Mouse (Mus musculus) liver, embryonic 13.5 days (tissue): ENCODE results near the gene Ran. TPM values are rescaled to one million over a fixed set of nuclear protein-coding genes. Genes with fewer than 3 reads are reported as not detected.

ENCODE experiments used
- ATAC-seq: fragments of 200-750 bp; cut with Nextera tagmentation; 2 replicates; pipeline ENCODE4 v1.8.0; 2017; ENCODE audit warnings: low read depth, mild to moderate bottlenecking, moderate number of reproducible peaks, moderate library complexity
- DNase-seq: peaks from one replicate; pipeline ENCODE4 v3.0.0; 2022
- H3K27ac ChIP-seq: fragments of 300-500 bp; sonication (generic); 2 replicates; pipeline ENCODE4 v1.5.1; 2015; ENCODE audit warnings: moderate library complexity, mild to moderate bottlenecking, inconsistent platforms
- H3K27me3 ChIP-seq: fragments of 300-500 bp; sonication (generic); 2 replicates; pipeline ENCODE4 v1.6.1; 2015; ENCODE audit warnings: mild to moderate bottlenecking, inconsistent platforms
- H3K36me3 ChIP-seq: fragments of 300-500 bp; sonication (generic); 2 replicates; pipeline ENCODE4 v1.6.1; 2015; ENCODE audit warnings: mild to moderate bottlenecking, inconsistent platforms
- H3K4me1 ChIP-seq: fragments of 300-500 bp; sonication (generic); replicated peaks from 2 replicates; pipeline ENCODE4 v1.6.1; 2015; ENCODE audit warnings: inconsistent platforms
- H3K4me2 ChIP-seq: fragments of 300-500 bp; sonication (generic); 2 replicates; pipeline ENCODE4 v1.6.1; 2015; ENCODE audit warnings: inconsistent platforms, mild to moderate bottlenecking, moderate library complexity
- H3K4me3 ChIP-seq: fragments of 300-500 bp; sonication (generic); replicated peaks from 2 replicates; pipeline ENCODE4 v1.5.1; 2015; ENCODE audit warnings: mild to moderate bottlenecking, inconsistent platforms
- H3K9ac ChIP-seq: fragments of 300-500 bp; sonication (generic); 2 replicates; pipeline ENCODE4 v1.6.1; 2015; ENCODE audit warnings: mild to moderate bottlenecking, inconsistent platforms
- H3K9me3 ChIP-seq: fragments of 300-500 bp; sonication (generic); replicated peaks from 2 replicates; pipeline ENCODE4 v1.6.1; 2016; ENCODE audit warnings: inconsistent platforms
- WGBS: fragments of 180-500 bp; shearing (Covaris S2); methylation state at CpG from one replicate; pipeline ENCODE4 v1.1.7; 2015; ENCODE audit not compliant: insufficient replicate concordance; 5-methylcytosine and 5-hydroxymethylcytosine counted together
- polyA plus RNA-seq: library from polyadenylated mRNA; unstranded; fragments of >200 nt; fragmentation: Nextera tagmentation; extraction: Ambion mirVana; gene quantifications from 2 replicates; pipeline ENCODE4 v1.2.1, GENCODE M21; 2015

Ran gene
- polyA plus RNA-seq, 1 experiment from 2014 or later = 634 TPM

DNA sequence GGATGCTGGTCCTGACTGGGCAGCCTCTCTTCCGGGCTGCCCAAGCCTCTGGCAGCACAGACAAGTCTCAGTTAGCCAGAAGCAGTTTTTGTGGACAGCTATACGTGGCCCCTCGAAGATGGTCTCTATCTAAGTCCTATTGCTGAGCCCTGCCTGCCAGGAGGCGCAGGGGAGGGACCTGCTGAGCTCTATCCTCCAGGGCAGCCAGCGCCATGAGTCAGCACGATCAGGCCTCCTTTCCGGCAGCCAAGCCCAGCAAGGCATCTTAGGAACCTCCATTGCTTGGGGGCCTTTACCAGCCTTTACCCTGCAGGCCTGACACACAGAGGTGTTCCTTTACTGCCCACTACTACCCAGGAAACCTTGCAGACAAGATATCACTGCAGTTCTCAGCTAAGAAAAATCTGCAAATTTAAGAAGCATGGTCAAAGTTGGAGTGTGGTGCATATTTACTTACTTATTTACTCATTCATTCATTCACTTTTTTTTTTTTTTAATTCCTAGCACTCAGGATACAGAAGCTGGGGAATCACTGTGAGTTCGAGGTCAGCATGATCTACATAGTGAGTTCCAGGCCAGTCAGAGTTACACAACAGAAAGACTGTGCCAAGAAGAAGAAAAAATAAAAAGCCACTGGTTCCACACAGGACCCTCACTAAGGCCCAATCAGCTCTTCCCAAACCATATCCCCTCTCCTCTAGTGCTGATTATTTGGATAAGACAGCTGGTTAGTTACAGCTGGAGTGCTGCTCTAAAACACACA, 19.0 kb upstream of the Ran start:
- Histone ChIP-seq H3K4me1 (peaks cover 77% of the 10 kb centered on the region), H3K9ac (peak overlapping the region; percentile 74), H3K4me2 (peak overlapping the region; percentile 97), H3K4me3 (peak overlapping the region; percentile 39), H3K9me3 (no peaks in the 10 kb centered on the region), H3K27me3 (no peaks in the 10 kb centered on the region), H3K36me3 (peaks cover 76% of the 10 kb centered on the region), H3K27ac (peak overlapping the region; percentile 91)
- 13% methylated on average over 8 of the region's 8 CpGs for WGBS
- peak; percentile 86 for DNase-seq
- peak; percentile 93 for ATAC-seq

DNA sequence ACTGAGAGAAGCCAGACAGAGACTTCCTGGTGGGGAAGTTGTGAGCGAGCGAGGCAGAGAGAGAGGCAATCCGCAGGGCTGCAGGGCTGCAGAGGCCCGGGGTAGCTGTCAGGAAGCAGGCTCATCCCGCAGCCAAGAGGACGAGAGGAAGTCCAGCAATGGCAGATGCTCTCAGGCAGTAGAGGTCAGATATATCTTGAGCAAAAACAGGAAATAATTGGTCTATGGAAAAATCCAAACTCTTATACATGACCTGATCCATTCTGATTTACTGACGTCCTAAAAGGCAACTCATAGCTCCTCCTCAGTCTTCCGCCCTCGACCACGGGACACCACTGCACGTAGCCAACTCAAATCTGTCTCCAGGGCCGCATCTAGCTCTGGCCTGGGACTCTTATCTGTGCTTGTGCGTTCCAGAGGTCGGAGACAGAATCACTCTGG, 17.3 kb upstream of the Ran start:
- Histone ChIP-seq H3K4me1 (peaks cover 85% of the 10 kb centered on the region), H3K4me3 (peak overlapping the region; percentile 39), H3K27me3 (no peaks in the 10 kb centered on the region), H3K36me3 (peaks cover 68% of the 10 kb centered on the region), H3K27ac (peak overlapping the region; percentile 91), H3K9me3 (no peaks in the 10 kb centered on the region), H3K4me2 (peak overlapping the region; percentile 97), H3K9ac (peak overlapping the region; percentile 66)
- DNase-seq (peak; percentile 33), ATAC-seq (no peak)
- WGBS = 11% methylated on average over 14 of the region's 14 CpGs

GRCm38 (mm10) chr5:129005416-129005815, 14.5 kb upstream of the Ran start:
- Histone ChIP-seq H3K9ac (peak overlapping the region; percentile 99), H3K36me3 (peaks cover 40% of the 10 kb centered on the region), H3K4me1 (peaks cover 92% of the 10 kb centered on the region), H3K4me3 (peak overlapping the region; percentile 74), H3K4me2 (peak overlapping the region; percentile 97), H3K27me3 (no peaks in the 10 kb centered on the region), H3K27ac (peak overlapping the region; percentile 100), H3K9me3 (no peaks in the 10 kb centered on the region)
- DNase-seq (no peak), ATAC-seq (no peak)
- WGBS = 77% methylated on average over 3 of the region's 3 CpGs

DNA sequence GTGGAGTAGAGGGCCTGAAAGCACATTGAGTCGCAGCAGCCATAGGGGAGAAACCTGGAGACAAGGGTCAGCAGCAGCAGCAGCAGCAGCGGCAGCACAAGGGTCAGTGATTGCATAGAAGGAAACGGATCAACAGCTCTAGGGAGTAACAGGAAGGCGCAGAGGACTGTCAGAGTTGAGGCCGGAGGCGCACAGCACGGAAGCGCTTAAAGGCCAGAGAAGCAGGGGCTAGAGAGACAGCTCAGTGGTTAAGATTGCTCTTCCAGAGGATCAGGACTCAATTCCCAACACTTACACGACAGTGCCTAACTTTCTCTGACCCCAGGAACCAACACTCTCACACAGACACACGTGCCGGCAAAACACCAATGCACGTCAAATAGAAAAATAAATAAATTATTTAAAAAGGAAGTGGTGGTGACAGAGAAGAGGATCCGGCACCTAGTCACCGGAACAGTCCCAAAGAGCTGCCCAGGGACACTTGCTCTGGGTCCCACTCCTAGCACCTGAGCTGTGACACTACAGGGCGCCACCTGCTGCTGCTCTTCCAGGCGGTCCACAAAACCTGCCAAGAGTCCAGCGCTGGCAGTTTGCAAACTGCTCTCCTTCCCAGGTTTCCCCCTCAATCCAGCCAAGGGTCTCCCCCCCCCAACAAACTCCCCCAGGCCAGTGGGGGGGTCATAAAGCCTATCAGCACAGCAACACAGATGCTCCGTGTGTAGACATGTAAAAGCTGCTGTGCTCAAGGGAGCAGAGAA, 13.7 kb upstream of the Ran start:
- peak; percentile 34 for ATAC-seq
- peak overlapping the region; percentile 74 for H3K4me3 ChIP-seq
- H3K4me1 ChIP-seq = peaks cover 84% of the 10 kb centered on the region

GRCm38 (mm10) chr5:129007105-129007957, 12.5 kb upstream of the Ran start:
- peaks cover 32% of the 10 kb centered on the region for H3K36me3 ChIP-seq
- peak overlapping the region; percentile 97 for H3K4me2 ChIP-seq
- DNase-seq (peak; percentile 61), ATAC-seq (peak; percentile 74)
- no peaks in the 10 kb centered on the region for H3K27me3 ChIP-seq
- H3K27ac ChIP-seq = peak overlapping the region; percentile 100
- WGBS = 16% methylated on average over 14 of the region's 14 CpGs
- no peaks in the 10 kb centered on the region for H3K9me3 ChIP-seq
- peaks cover 72% of the 10 kb centered on the region for H3K4me1 ChIP-seq
- peak overlapping the region; percentile 99 for H3K9ac ChIP-seq
- H3K4me3 ChIP-seq = peak overlapping the region; percentile 74

More for the DNA sequence above, 13.7 kb upstream of the Ran start:
- H3K27ac ChIP-seq = peak overlapping the region; percentile 100
- no peaks in the 10 kb centered on the region for H3K9me3 ChIP-seq
- peak overlapping the region; percentile 97 for H3K4me2 ChIP-seq
- peaks cover 39% of the 10 kb centered on the region for H3K36me3 ChIP-seq
- peak; percentile 42 for DNase-seq
- H3K27me3 ChIP-seq = no peaks in the 10 kb centered on the region
- peak overlapping the region; percentile 99 for H3K9ac ChIP-seq
- WGBS = 30% methylated on average over 18 of the region's 18 CpGs

DNA sequence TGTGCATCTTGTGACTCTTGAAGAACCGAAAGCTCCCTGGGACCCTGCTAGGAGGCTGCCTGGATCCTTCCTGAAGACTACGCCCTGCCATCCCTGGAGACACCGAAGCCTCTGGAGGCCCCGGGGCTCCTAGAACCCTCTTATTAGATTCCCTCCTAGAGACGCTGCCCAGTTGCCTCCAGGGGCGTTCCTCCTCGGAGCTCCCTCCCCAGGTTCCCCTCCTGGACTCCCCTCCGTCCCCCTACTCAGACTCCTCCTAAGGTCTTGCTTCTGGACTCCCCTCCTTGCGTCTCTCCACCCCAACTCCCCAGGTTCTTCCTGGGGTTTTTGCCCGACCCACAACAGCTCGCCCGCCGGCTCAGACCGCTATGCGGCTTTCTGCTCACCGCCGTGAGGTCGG, 11.9 kb upstream of the Ran start:
- peak overlapping the region; percentile 99 for H3K9ac ChIP-seq
- WGBS = 1% methylated on average over 18 of the region's 18 CpGs
- ATAC-seq (peak; percentile 29), DNase-seq (no peak)
- H3K36me3 ChIP-seq = peaks cover 32% of the 10 kb centered on the region
- peak overlapping the region; percentile 74 for H3K4me3 ChIP-seq
- H3K27ac ChIP-seq = peak overlapping the region; percentile 100
- no peaks in the 10 kb centered on the region for H3K9me3 ChIP-seq
- peaks cover 72% of the 10 kb centered on the region for H3K4me1 ChIP-seq
- no peaks in the 10 kb centered on the region for H3K27me3 ChIP-seq
- H3K4me2 ChIP-seq = peak overlapping the region; percentile 97

DNA sequence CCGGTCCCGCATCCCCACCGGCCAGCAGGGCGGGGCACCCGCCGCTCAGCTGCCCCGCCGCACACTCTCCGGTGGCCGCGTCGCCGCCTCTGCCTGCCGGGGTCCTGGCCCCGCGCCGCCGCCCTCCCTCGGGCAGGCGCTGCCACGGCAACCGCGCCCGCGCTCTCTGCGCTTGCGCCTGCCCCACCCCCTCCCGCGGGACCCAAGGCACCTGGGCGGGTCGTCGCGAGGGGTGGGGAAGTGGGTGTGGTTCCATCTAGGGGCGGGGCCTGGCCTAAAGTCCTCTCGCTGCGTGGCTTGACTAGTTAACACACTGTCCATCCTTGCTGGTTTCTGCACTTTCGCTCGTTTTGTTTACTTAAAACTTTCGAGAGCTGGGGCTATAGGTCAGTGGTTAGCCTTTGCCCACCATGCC, 11.4 kb upstream of the Ran start, which contains the start of gene Stx2:
Gene Stx2, minus strand, starts transcription at position 163 of the 415 bp plus-strand sequence.
- peak; percentile 91 for DNase-seq
- Histone ChIP-seq H3K4me2 (peak within 1 kb of the TSS; percentile 97), H3K4me1 (peaks cover 69% of the 10 kb centered on the region), H3K9ac (peak within 1 kb of the TSS; percentile 99), H3K27ac (peak within 1 kb of the TSS; percentile 100), H3K9me3 (no peaks in the 10 kb centered on the region), H3K4me3 (peak within 1 kb of the TSS; percentile 74), H3K36me3 (peaks cover 32% of the 10 kb centered on the region), H3K27me3 (no peaks in the 10 kb centered on the region)
- WGBS = 0% methylated on average over 35 of the region's 39 CpGs
- ATAC-seq = peak; percentile 83

- peak overlapping the region; percentile 74 for H3K9ac ChIP-seq
- H3K4me2 ChIP-seq = peak overlapping the region; percentile 75; the same call in 1 of the 2 replicates
- no peaks in the 10 kb centered on the region for H3K27me3 ChIP-seq
- H3K36me3 ChIP-seq = peaks cover 22% of the 10 kb centered on the region
- ATAC-seq = no peak
- 42% methylated on average over 3 of the region's 3 CpGs for WGBS
- H3K9me3 ChIP-seq = no peaks in the 10 kb centered on the region
- H3K4me1 ChIP-seq = peaks cover 58% of the 10 kb centered on the region
- no peak for DNase-seq
- peak overlapping the region; percentile 90 for H3K27ac ChIP-seq
- no peak overlapping the region for H3K4me3 ChIP-seq
Measured at GRCm38 (mm10) chr5:129009577-129009976, 10.3 kb upstream of the Ran start.

- Histone ChIP-seq H3K4me3 (no peak overlapping the region), H3K27ac (0 out of 2 replicates have a peak overlapping the region, but pooled peaks have one; percentile 4), H3K9me3 (no peaks in the 10 kb centered on the region), H3K4me2 (no peak overlapping the region), H3K9ac (no peak overlapping the region), H3K27me3 (no peaks in the 10 kb centered on the region), H3K4me1 (peaks cover 44% of the 10 kb centered on the region), H3K36me3 (peaks cover 9% of the 10 kb centered on the region)
- no peak for DNase-seq
- WGBS = 77% methylated on average over 2 of the region's 2 CpGs
- ATAC-seq = no peak
Measured at GRCm38 (mm10) chr5:129010937-129011336, 8.9 kb upstream of the Ran start.

GRCm38 (mm10) chr5:129015020-129015419, 4.8 kb upstream of the Ran start:
- no peak overlapping the region for H3K4me2 ChIP-seq
- no peaks in the 10 kb centered on the region for H3K27me3 ChIP-seq
- peaks cover 29% of the 10 kb centered on the region for H3K4me1 ChIP-seq
- H3K36me3 ChIP-seq = no peaks in the 10 kb centered on the region
- ATAC-seq (no peak), DNase-seq (no peak)
- H3K9me3 ChIP-seq = no peaks in the 10 kb centered on the region
- no peak overlapping the region for H3K9ac ChIP-seq
- WGBS = 47% methylated on average over 3 of the region's 3 CpGs
- H3K27ac ChIP-seq = no peak overlapping the region
- no peak overlapping the region for H3K4me3 ChIP-seq
